Mouse (Mus musculus) fat pad, adult 2 months (tissue): ENCODE data around the gene Gm20388.

Experiments used
- DNase-seq: peaks from one replicate; pipeline ENCODE4 v3.0.0-alpha.2; 2011; ENCODE audit warnings: low read depth, low spot score; ENCODE audit errors: extremely low read depth

Gene Gm20388

GRCm38 (mm10) chr8:124303211-124303902 lies 4392.7 kb downstream of the Gm20388 start:
- DNase-seq: peak; percentile 62

- DNase-seq: no peak
Measured at GRCm38 (mm10) chr8:124304141-124304540, 4393.5 kb downstream of the Gm20388 start.

- no peak for DNase-seq
Measured at GRCm38 (mm10) chr8:124306574-124306973, 4395.9 kb downstream of the Gm20388 start.

GRCm38 (mm10) chr8:124307700-124308099 lies 4397.1 kb downstream of the Gm20388 start:
- DNase-seq: no peak

- DNase-seq: no peak
Measured at GRCm38 (mm10) chr8:124310509-124310908, 4399.9 kb downstream of the Gm20388 start.

GRCm38 (mm10) chr8:124311111-124311510 lies 4400.5 kb downstream of the Gm20388 start:
- DNase-seq: no peak

GRCm38 (mm10) chr8:124311723-124312122 lies 4401.1 kb downstream of the Gm20388 start:
- no peak for DNase-seq

GRCm38 (mm10) chr8:124312228-124312627 lies 4401.6 kb downstream of the Gm20388 start:
- DNase-seq: no peak

- DNase-seq: no peak
Measured at GRCm38 (mm10) chr8:124314803-124315202, 4404.2 kb downstream of the Gm20388 start.

GRCm38 (mm10) chr8:124316466-124317136 lies 4406.0 kb downstream of the Gm20388 start:
- DNase-seq: no peak

GRCm38 (mm10) chr8:124317191-124317682 lies 4406.6 kb downstream of the Gm20388 start:
- no peak for DNase-seq

- no peak for DNase-seq
Measured at GRCm38 (mm10) chr8:124317821-124318220, 4407.2 kb downstream of the Gm20388 start.

GRCm38 (mm10) chr8:124318612-124319315 lies 4408.1 kb downstream of the Gm20388 start:
- DNase-seq: no peak

- DNase-seq: no peak
Measured at GRCm38 (mm10) chr8:124319316-124319652, 4408.6 kb downstream of the Gm20388 start.

- DNase-seq: no peak
Measured at GRCm38 (mm10) chr8:124321227-124321840, 4410.7 kb downstream of the Gm20388 start.

- DNase-seq: no peak
Measured at GRCm38 (mm10) chr8:124323356-124323755, 4412.7 kb downstream of the Gm20388 start.

GRCm38 (mm10) chr8:124328259-124328658 lies 4417.6 kb downstream of the Gm20388 start:
- no peak for DNase-seq

- DNase-seq: no peak
Measured at GRCm38 (mm10) chr8:124329690-124330089, 4419.0 kb downstream of the Gm20388 start.

- DNase-seq: no peak
Measured at GRCm38 (mm10) chr8:124330433-124330832, 4419.8 kb downstream of the Gm20388 start.

- DNase-seq: no peak
Measured at GRCm38 (mm10) chr8:124331094-124331493, 4420.5 kb downstream of the Gm20388 start.

GRCm38 (mm10) chr8:124331706-124332105 lies 4421.1 kb downstream of the Gm20388 start:
- DNase-seq: no peak
